In the genomic region with DNA sequence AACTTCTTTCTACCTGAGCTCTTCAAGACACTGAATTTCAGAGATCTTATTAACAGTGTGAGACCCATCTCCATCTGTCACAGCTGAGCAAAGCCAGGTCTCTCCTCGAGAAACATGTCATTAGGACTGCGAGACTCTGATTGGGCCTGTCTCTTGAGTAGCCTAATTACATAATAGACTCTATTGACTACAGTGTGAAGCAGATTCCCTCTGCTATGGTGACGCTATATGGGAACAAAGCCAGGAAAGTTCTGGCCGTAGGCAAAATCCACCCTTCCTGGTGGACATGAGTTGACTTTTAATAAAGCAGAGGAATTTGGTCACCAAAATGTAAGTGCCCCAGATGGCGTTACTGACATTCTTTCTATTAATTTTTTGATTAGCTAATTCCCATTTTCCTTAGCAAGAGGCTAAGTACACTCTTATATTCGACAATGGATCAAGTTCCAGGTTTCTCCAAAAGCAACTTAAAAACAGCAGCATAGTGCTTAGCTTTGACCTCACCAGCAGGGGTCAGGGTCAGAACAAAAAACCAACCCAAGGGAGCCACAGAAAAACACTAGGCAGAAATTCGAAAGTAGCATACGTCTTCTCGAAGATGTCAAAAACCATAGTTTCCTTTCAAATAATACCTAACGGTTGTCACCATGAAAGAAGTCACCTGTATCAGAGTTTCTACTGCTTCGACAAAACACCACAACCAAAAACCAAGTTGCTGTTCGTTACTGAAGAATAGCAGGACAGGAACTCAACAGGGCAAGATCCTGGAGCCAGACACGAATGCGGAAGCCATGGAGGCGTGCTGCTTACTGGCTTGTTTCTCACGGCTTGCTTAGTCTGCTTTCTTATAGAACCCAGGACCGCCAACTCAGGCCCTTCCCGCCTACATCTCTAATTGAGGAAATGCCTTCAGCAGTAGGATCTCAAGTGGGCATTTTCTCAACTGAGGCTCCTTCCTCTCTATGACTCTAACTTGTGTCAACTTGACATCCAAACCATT, we compare ENCODE assay signal across 8 mouse cellular contexts.
A peak's percentile ranks its signal among the peaks of the same experiment; 100 is the strongest.
DNase-seq lines count a peak whose midpoint lies in the region; ATAC-seq and TF ChIP-seq lines count a peak whose summit lies in the region.

No protein-coding gene starts in this region.

- H3K4me3 ChIP-seq in left cerebral cortex, adult 2 months: no peak overlapping the region
- no peak overlapping the region for H3K4me3 ChIP-seq in MEL (ENCODE audit: control insufficient read depth in 1 of 2, insufficient read depth in 1 of 2, low read depth in 2 of 2, low read length in 2 of 2)
- no peak overlapping the region for H3K4me3 ChIP-seq in hindbrain, postnatal 0 days (ENCODE audit: low read length)

- no peak overlapping the region for H3K27ac ChIP-seq in left cerebral cortex, adult 2 months
- no peak overlapping the region for H3K27ac ChIP-seq in MEL (ENCODE audit: control insufficient read depth, low read depth, low read length)
- no peak overlapping the region for H3K27ac ChIP-seq in hindbrain, postnatal 0 days

- peaks cover 0 to 5% of the 10 kb centered on the region in 2 experiments; a peak in 2 of 4 replicates for H3K36me3 ChIP-seq in MEL (ENCODE audit: control insufficient read depth in 1 of 2, insufficient read depth in 2 of 2, low read length in 2 of 2)
- no peaks in the 10 kb centered on the region for H3K36me3 ChIP-seq in hindbrain, postnatal 0 days (ENCODE audit: insufficient read depth, low read length)

- no peaks in the 10 kb centered on the region for H3K9me3 ChIP-seq in MEL (replicated peaks; ENCODE audit: insufficient read depth, low read length)
- no peaks in the 10 kb centered on the region for H3K9me3 ChIP-seq in hindbrain, postnatal 0 days (ENCODE audit: low read length)

- no peak for DNase-seq in left cerebral cortex, adult 2 months (ENCODE audit: extremely low spot score in 1 of 2, low spot score in 2 of 2)
- DNase-seq in left cerebral cortex, adult 11 months (ENCODE audit: low spot score): no peak
- DNase-seq in MEL (ENCODE audit: low read depth, low spot score): peak; percentile 35
- peak; percentile 51 to 59 for DNase-seq in cerebellum, postnatal 14 days
- DNase-seq in hindbrain, postnatal 0 days (ENCODE audit: low spot score): peak; percentile 39
- no peak for DNase-seq in frontal cortex, postnatal 36 days (ENCODE audit: low spot score in 2 of 2)
- no peak for DNase-seq in layer of hippocampus, adult 18-20 months (ENCODE audit: low spot score in 2 of 2)
- no peak for DNase-seq in testis, postnatal 10 days (ENCODE audit: low spot score)

- 0 out of 2 replicates have a peak, but pooled peaks cover 1% of the 10 kb centered on the region for H3K79me2 ChIP-seq in MEL (ENCODE audit: control insufficient read depth, insufficient read depth, low read length, poor library complexity)

- no peak overlapping the region for H3K9ac ChIP-seq in MEL (ENCODE audit: control insufficient read depth, low read depth, low read length, poor library complexity, severe bottlenecking)
- H3K9ac ChIP-seq in hindbrain, postnatal 0 days (replicated peaks; ENCODE audit: low read length): no peak overlapping the region

- no peak for TF ChIP-seq EP300 in MEL (IDR thresholded peaks at IDR 0.05; ENCODE audit: low read depth in 1 of 2, low read length in 2 of 2)

- no peaks in the 10 kb centered on the region for H3K27me3 ChIP-seq in MEL (ENCODE audit: control insufficient read depth in 1 of 2, insufficient read depth in 2 of 2, low read length in 2 of 2)
- no peaks in the 10 kb centered on the region for H3K27me3 ChIP-seq in hindbrain, postnatal 0 days (ENCODE audit: insufficient read depth, low read length)

- peaks cover 3 to 4% of the 10 kb centered on the region in 2 experiments; a peak in 3 of 4 replicates for H3K4me1 ChIP-seq in MEL (ENCODE audit: control insufficient read depth in 1 of 2, insufficient read depth in 2 of 2, low read length in 2 of 2)
- peaks cover 9% of the 10 kb centered on the region; the same call in 1 of the 2 replicates for H3K4me1 ChIP-seq in hindbrain, postnatal 0 days (ENCODE audit: insufficient read depth, low read length)

- peak; percentile 80 for ATAC-seq in hindbrain, postnatal 0 days

- no peak for TF ChIP-seq POLR2A in MEL (IDR thresholded peaks at IDR 0.05; ENCODE audit: control insufficient read depth in 1 of 2, insufficient read depth in 1 of 2, low read depth in 1 of 2, low read length in 2 of 2, poor library complexity in 1 of 2)

- H3K4me2 ChIP-seq in hindbrain, postnatal 0 days (ENCODE audit: low read depth, low read length): no peak overlapping the region

- intact Hi-C loops in left cerebral cortex, adult 2 months (cut with DNase I): no loop called here

- peak; percentile 26 for TF ChIP-seq CTCF in left cerebral cortex, adult 2 months (IDR thresholded peaks at IDR 0.05)
- TF ChIP-seq CTCF in MEL (IDR thresholded peaks at IDR 0.05 in 2 of 3, conservative IDR thresholded peaks at IDR 0.05 in 1 of 3; ENCODE audit: control insufficient read depth in 1 of 3, insufficient read depth in 1 of 3, low read depth in 2 of 3, low read length in 3 of 3, poor library complexity in 1 of 3, severe bottlenecking in 1 of 3): peak; percentile 21 to 52 (median 24); a peak in 4 of 6 replicates
- TF ChIP-seq CTCF in hindbrain, postnatal 0 days (IDR thresholded peaks at IDR 0.05; ENCODE audit: low read depth): peak; percentile 24; the same call in 1 of the 2 replicates

- 64% methylated on average over 18 of the region's 18 CpGs for WGBS in hindbrain, postnatal 0 days

- peak; percentile 46 for TF ChIP-seq RAD21 in MEL (IDR thresholded peaks at IDR 0.05; ENCODE audit: low read depth, low read length)

TF ChIP-seq in MEL, 35 proteins besides CTCF, POLR2A, EP300 and RAD21:
- peak; percentile 47 for TF ChIP-seq SMC3 (IDR thresholded peaks at IDR 0.05; ENCODE audit: low read depth, low read length)
- no peak for TF ChIP-seq JUND (IDR thresholded peaks at IDR 0.05; ENCODE audit: low read depth, low read length)

Comparison
In these comparisons a context has a peak if more than half of its experiments do, and no peak if none do; other contexts are left out.
1. DNase-seq: peak in MEL (single experiment), cerebellum, postnatal 14 days (2 of 2) and hindbrain, postnatal 0 days (single experiment); none in left cerebral cortex, adult 2 months (0 of 2), left cerebral cortex, adult 11 months (single experiment), frontal cortex, postnatal 36 days (0 of 2), layer of hippocampus, adult 18-20 months (0 of 2) and testis, postnatal 10 days (single experiment).
2. Peak in every context shown above with its lines, with median percentiles within 50 percentile points of each other: CTCF ChIP-seq.